Mouse (Mus musculus): ENCODE measurements at regions not wholly inside any gene's neighbourhood (a gene's known extent, or its start where the extent isn't known, plus 50 kb on each side); places are given as distances from the start of the nearest gene placed in this dataset.
"Not testable (repeated sequence)": the region's sequence is repeated elsewhere in the genome, so short reads cannot be mapped to it uniquely, and the experiment has no call there.

GRCm38 (mm10) chr4:81600396-81600795 lies 157.8 kb upstream of the Mpdz start:
- DNase-seq (ENCODE audit: low read depth, low spot score): no peak

GRCm38 (mm10) chr4:81597390-81597789 lies 154.8 kb upstream of the Mpdz start:
- no peak for DNase-seq (ENCODE audit: low read depth, low spot score)

- not testable (repeated sequence) for DNase-seq (ENCODE audit: low read depth, low spot score)
Measured at GRCm38 (mm10) chr4:81593431-81593830, 150.8 kb upstream of the Mpdz start.

- DNase-seq (ENCODE audit: low read depth, low spot score): no peak
Measured at GRCm38 (mm10) chr4:81582546-81582945, 139.9 kb upstream of the Mpdz start.

GRCm38 (mm10) chr4:81580553-81580952 lies 137.9 kb upstream of the Mpdz start:
- peak; percentile 78 for DNase-seq (ENCODE audit: low read depth, low spot score)

- DNase-seq (ENCODE audit: low read depth, low spot score): no peak
Measured at GRCm38 (mm10) chr4:81579389-81580110, 136.9 kb upstream of the Mpdz start.

- no peak for DNase-seq (ENCODE audit: low read depth, low spot score)
Measured at GRCm38 (mm10) chr4:81578981-81579380, 136.4 kb upstream of the Mpdz start.

- no peak for DNase-seq (ENCODE audit: low read depth, low spot score)
Measured at GRCm38 (mm10) chr4:81573771-81574170, 131.2 kb upstream of the Mpdz start.

- no peak for DNase-seq (ENCODE audit: low read depth, low spot score)
Measured at GRCm38 (mm10) chr4:81570736-81571135, 128.1 kb upstream of the Mpdz start.

GRCm38 (mm10) chr4:81569531-81569930 lies 126.9 kb upstream of the Mpdz start:
- DNase-seq (ENCODE audit: low read depth, low spot score): no peak

GRCm38 (mm10) chr4:81568404-81568803 lies 125.8 kb upstream of the Mpdz start:
- DNase-seq (ENCODE audit: low read depth, low spot score): no peak

- no peak for DNase-seq (ENCODE audit: low read depth, low spot score)
Measured at GRCm38 (mm10) chr4:81567928-81568327, 125.3 kb upstream of the Mpdz start.

GRCm38 (mm10) chr4:81566526-81566925 lies 123.9 kb upstream of the Mpdz start:
- no peak for DNase-seq (ENCODE audit: low read depth, low spot score)

GRCm38 (mm10) chr4:81565422-81566395 lies 123.1 kb upstream of the Mpdz start:
- no peak for DNase-seq (ENCODE audit: low read depth, low spot score)

- DNase-seq (ENCODE audit: low read depth, low spot score): peak; percentile 53
Measured at GRCm38 (mm10) chr4:81564446-81564845, 121.8 kb upstream of the Mpdz start.

- DNase-seq (ENCODE audit: low read depth, low spot score): no peak
Measured at GRCm38 (mm10) chr4:81563574-81563973, 121.0 kb upstream of the Mpdz start.

- no peak for DNase-seq (ENCODE audit: low read depth, low spot score)
Measured at GRCm38 (mm10) chr4:81561453-81561852, 118.8 kb upstream of the Mpdz start.

GRCm38 (mm10) chr4:81550816-81551215 lies 108.2 kb upstream of the Mpdz start:
- no peak for DNase-seq (ENCODE audit: low read depth, low spot score)

- no peak for DNase-seq (ENCODE audit: low read depth, low spot score)
Measured at GRCm38 (mm10) chr4:81550256-81550655, 107.6 kb upstream of the Mpdz start.

GRCm38 (mm10) chr4:81540496-81540895 lies 97.9 kb upstream of the Mpdz start:
- DNase-seq (ENCODE audit: low read depth, low spot score): no peak

- no peak for DNase-seq (ENCODE audit: low read depth, low spot score)
Measured at GRCm38 (mm10) chr4:81539551-81539950, 96.9 kb upstream of the Mpdz start.

GRCm38 (mm10) chr4:81536795-81537194 lies 94.2 kb upstream of the Mpdz start:
- DNase-seq (ENCODE audit: low read depth, low spot score): no peak

- DNase-seq (ENCODE audit: low read depth, low spot score): peak; percentile 67
Measured at GRCm38 (mm10) chr4:81530546-81530945, 87.9 kb upstream of the Mpdz start.

Measured in skeletal muscle tissue, adult 2 months (tissue).